Mouse (Mus musculus): Measurements from ENCODE around the gene Map3k13. TPM values are rescaled to one million over a fixed set of nuclear protein-coding genes. Genes with fewer than 3 reads are reported as not detected.

The Map3k13 gene
- polyA plus RNA-seq, 1 experiment from 2014 or later, result 0.66 TPM

GRCm38 (mm10) chr16:21848847-21849246, 54.7 kb downstream of the Map3k13 start:
- DNase-seq (ENCODE audit: low spot score), result no peak

GRCm38 (mm10) chr16:21852374-21852773, 58.2 kb downstream of the Map3k13 start:
- no peak for DNase-seq (ENCODE audit: low spot score)

DNA sequence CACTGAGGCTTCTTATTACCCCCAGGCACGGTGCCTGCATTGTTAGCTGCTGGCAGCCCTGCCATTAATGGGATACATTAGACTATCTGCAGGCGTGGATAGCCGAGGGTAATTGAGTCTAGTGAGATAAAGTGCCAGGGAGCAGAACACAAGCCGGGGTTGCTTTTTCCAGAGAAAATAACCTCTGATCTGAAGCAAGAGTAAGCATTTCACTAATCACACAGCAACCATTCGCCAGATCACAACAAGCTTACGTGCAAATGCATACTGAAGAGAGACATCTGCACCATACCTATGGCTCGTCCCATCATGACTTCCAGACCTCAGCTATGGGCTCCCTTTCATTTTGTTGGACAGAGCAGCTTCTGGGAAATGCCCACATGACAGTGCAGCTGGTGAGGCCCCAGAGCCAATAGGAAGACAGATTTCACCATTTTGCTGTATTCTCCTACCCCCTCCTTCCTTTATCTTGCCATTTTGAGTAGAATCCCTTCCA, 59.3 kb downstream of the Map3k13 start:
- DNase-seq (ENCODE audit: low spot score), result no peak

DNA sequence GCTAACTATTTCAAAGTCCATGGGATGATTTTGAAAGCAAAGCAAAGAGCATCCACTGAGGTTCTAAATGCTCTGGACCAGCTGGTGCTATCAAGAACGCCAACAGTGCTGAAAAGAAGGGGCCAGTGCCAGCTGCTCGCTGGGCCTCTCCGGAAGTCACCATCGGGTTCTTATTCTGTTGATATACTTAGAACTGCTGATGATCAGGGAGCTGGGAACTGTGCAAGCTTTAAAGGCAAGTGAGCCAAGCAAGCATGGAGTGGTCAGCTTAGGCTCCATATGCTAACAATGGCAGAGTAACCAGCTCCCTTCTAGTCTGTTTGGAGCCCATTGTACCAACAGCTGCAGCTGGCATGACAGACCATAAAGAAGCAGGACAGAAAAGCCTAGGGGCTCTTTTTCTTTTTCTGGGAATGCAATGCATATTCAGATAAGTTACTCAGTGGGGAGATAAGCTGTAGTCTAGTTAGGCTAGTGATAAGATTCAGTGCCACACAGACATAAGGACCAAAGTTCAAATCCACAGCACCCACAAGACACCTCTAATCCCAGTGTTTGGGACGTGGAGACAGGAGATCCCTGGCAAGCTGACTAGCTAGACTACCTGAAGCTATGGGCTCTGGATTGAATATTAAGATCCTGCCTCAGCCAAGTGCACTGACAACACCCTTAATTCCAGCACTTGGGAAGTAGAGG, 60.6 kb downstream of the Map3k13 start:
- DNase-seq (ENCODE audit: low spot score), result no peak

- no peak for DNase-seq (ENCODE audit: low spot score)
These were observed 62.0 kb downstream of the Map3k13 start for GRCm38 (mm10) chr16:21856134-21856533.

DNA sequence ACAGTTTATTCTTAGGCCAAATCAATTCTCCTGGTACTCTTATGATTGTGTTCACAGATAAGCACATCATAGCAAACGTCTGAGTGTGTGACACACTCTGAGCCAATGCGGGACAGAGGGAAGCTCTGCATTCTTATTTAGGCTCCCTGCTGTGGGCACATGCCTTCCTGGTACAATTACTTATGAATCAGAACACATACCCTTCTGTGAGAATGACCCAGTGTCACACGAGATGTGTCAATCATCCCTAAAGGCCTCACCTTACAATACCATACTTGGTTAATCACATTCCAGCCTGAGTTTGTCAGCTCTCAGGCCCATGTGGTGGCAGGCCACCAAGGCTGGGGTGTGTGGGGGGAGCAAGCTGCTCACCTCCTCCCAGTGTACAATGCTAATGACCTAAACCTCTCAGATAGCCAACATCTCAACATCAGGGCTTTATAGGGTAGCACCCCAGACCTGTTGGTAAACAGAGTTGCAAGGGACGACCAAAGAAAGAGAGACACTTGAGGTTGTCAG, 63.0 kb downstream of the Map3k13 start:
- DNase-seq (ENCODE audit: low spot score), result no peak

GRCm38 (mm10) chr16:21858163-21858562, 64.0 kb downstream of the Map3k13 start:
- no peak for DNase-seq (ENCODE audit: low spot score)

GRCm38 (mm10) chr16:21858882-21859281, 64.7 kb downstream of the Map3k13 start:
- DNase-seq (ENCODE audit: low spot score), result no peak

- DNase-seq (ENCODE audit: low spot score), result no peak
These were observed 68.3 kb downstream of the Map3k13 start for GRCm38 (mm10) chr16:21862448-21862847.

- no peak for DNase-seq (ENCODE audit: low spot score)
These were observed 71.3 kb downstream of the Map3k13 start for GRCm38 (mm10) chr16:21865250-21865982.

DNA sequence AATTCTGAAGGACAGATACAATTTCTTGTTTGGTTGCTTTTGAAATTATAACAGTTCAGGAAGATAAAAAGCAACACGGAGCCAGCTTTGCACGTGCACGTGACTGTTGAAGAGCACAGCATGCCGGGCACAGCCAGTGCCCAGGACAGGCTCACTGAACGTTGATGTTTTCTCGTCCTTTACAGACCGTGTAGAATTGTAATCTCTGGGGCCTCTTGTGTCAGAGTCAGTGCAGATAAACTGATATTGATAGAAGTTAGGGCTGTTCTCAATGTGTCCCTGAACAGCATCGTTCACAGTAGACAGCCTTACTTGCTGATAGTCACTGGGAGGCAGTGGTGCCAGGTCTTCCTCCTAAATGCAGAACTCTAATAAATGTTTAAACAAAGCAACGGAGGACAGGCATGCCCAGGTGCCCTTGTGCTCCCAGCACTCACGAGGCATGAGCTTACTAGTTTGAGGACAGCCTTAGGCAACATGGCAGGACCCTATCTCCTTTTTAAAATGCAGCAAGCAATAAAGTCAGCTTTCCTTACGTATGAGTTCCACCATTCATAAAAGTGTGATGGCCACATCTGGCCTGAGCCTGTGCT, 71.9 kb downstream of the Map3k13 start:
- no peak for DNase-seq (ENCODE audit: low spot score)

DNA sequence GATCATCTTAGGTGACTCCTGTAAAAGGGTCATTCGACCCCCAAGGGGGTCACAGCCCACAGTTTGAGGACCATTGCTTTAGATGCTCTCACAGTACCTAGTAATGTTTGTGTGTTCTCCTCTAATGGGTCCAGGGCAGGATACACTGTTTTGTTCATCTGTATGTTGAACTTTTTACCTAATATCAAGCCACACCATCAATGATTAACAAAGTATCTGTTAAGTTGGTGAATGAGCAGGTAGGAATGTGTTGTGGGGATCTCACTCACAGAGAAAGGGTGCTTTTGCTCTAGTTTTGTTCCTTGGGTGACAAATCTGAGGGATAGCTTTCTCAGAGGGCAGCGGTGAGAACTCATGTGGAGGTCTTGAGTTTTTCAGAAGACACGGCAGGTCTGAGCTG, 73.6 kb downstream of the Map3k13 start:
- no peak for DNase-seq (ENCODE audit: low spot score)

DNA sequence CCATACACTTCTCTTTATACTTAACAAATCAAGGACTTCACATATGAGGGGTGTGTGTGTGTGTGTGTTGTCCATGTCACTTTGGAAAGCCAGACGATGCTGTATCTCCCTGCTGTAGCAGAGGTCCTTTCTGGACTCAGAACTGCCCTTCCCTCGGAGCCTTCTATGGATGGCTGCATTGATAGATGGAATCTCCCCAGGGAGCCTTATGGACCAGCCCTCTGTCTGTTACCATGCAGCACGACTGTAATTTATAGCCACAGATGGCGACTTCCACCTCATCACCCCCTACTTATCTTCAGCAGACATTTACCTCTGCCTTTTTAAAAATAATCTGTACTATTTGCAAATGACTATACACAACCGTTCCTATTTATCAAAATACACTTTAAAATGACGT, 74.5 kb downstream of the Map3k13 start:
- DNase-seq (ENCODE audit: low spot score), result no peak

DNA sequence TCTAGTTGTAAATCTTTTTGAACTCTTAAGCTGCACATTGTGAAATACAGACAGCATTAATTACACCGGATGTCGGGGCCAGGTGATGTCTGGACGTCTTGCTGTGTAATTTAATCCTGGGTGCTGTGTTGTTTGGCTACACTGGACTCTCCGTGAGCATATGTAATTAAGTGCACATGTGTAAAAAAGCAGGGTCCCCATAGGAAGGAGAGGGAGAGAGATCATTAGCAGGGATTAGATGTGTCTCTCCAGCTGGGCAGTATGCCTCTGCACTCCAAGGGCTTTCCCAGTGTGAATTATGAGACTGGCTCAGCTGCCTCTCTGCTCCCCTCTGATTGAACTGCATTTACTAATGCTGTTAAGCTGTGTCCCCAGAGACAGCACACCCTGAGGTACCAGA, 75.7 kb downstream of the Map3k13 start:
- DNase-seq (ENCODE audit: low spot score), result no peak

GRCm38 (mm10) chr16:21877735-21878134, 83.6 kb downstream of the Map3k13 start:
- no peak for DNase-seq (ENCODE audit: low spot score)

DNA sequence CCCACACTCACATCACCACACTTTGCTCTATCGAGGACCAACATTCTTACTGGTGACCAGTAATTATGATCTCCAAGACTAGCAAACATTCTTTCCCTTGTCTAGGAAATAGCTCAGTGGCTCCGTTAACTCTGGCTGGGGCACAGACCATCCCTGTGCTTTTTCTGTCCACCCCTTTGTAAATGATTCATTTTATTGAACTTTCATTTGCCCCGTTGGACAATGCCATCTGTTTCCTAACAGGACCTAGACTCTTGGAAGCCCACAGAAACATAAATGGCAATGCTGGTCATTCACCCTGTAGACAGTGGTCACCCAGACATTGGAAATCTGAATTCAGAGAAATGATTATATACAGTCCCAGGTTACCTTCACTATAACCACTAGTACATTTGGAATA, 84.7 kb downstream of the Map3k13 start:
- DNase-seq (ENCODE audit: low spot score), result no peak

DNA sequence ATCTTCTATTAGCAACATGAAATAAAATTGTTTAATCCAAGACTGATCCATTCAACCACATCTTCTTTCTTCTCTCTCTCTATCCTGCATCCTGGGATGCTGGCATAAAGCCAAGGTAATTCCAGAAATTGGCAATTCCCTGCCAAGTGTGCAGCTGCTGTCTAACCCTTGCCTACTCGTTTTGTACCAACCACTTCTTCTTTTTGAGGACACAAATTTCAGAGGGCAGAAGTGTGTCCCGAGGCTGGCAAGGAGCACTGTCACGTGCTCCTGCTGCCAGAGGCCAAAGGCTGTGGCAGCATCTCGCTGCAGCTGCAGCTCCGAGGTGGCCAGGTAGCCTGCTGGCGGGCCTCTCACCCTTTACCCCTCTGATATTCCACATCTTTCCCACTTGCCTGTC, 87.0 kb downstream of the Map3k13 start:
- DNase-seq (ENCODE audit: low spot score), result no peak

DNA sequence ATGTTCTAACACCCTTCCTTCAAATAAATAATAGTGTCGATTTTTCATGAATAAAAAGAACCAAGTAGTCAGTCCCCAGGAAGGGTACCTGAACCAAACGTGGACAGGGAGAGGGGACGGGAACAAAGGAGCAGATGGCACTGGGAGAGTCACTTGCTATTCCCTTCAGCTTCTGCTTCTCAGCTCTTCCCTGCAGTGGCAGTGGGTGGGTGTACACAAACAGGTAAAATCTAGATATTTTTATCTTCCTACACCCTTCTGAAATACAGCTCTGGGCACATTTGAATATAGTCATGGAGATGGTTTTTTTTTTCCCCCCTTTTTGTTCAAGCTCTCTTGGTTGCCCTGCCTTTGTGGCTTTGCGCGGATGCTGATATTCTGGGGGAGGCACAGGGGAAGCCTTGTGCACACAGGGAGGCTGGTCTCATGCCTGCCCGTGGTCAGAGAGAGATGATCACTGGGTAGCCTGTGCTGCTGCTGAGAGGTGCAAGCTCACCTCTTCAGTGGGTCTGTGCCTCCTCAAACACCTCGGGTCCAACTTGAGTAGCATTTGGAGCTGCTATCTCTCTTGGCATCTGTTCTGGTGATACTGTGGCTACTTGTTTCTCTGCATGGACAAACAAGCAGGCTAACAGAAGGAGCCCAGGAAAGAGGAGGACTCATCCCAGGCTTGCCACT, 87.6 kb downstream of the Map3k13 start:
- DNase-seq (ENCODE audit: low spot score), result no peak

GRCm38 (mm10) chr16:21887601-21888000, 93.5 kb downstream of the Map3k13 start:
- no peak for DNase-seq (ENCODE audit: low spot score)

DNA sequence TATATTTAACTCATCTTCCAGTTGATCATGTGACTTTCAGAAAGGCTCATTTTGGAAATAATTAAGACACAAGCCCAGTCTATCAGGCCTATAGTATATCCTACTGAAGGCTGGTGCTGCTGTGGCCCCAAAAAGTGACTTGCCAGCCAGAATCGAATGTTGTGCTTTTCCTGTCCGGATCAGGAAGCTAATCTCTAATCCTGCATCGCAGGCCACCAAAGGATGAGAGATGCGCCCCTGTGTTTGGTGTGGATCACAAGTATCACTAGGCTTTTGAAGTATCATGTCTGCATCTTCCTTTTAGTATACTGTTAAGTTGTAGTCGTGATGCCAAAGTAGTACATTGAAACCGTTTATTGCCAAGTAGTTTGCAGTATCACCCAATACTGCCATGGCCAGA, 99.7 kb downstream of the Map3k13 start:
- no peak for DNase-seq (ENCODE audit: low spot score)

- no peak for DNase-seq (ENCODE audit: low spot score)
These were observed 107.1 kb downstream of the Map3k13 start for GRCm38 (mm10) chr16:21901286-21901685.

DNA sequence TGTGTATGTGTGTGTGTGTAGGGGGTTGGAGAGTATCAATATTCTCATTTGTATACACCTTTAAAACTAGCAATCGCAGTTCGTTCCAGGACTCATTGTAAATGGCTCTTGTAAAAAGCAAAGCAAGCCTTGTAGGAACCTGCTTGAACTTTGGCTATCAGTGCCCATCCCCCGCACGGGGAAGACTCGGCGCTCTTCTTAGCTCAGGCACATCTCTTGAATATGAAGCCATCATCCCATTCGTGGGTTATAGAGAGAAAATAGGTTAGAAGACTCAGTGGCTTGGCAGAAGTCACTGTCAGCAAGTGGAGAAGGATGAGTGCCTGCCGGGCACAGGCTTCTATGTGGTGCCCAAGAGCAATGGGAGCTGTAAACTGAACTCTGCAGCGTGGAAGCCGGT, 110.5 kb downstream of the Map3k13 start:
- no peak for DNase-seq (ENCODE audit: low spot score)
